8 mouse cellular contexts compared by ENCODE assay signal in the genomic region with DNA sequence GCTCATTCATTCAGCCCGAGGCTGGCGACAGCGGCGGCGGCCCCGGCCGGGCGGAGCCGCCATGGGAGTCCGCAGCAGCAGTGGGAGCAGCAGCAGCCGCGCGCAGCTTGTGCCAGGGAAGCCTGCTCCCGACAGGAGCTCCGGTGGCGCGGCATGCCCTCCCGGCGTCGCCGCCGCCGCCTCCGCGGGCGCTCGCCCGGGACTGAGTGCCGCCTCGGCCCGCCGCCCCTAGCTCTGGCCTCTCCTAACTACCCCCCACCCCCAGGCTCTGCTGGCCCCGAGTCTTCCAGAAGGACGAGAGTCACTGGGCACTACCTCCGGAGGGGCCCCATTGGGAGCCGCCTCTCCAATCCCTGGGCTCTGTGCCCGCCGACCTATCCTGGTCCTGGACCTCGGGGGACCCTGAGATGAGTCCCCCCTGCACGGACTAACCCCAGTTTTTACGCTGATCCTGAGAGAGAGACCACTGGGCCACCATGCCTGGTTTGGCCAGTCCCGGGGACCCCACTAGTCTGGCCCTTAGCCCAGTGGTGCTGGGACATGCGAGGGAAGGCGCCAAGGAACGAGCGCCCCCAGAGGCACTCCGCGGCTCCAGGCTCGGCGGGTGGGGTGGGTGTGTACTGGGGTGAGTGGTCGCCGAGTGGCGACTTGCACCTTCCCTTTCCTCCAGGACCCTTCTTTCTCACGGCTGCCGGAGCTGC.
DNase-seq lines count a peak whose midpoint lies in the region; ATAC-seq lines count a peak whose summit lies in the region.

No protein-coding gene starts in this region.

- peaks cover 45% of the 10 kb centered on the region for H3K27me3 ChIP-seq in forebrain, embryonic 13.5 days
- H3K27me3 ChIP-seq in intestine, embryonic 15.5 days (replicated peaks), result peaks cover 60% of the 10 kb centered on the region
- H3K27me3 ChIP-seq in limb, embryonic 13.5 days, result peaks cover 89% of the 10 kb centered on the region

- peak overlapping the region; percentile 98 for H3K4me2 ChIP-seq in forebrain, embryonic 13.5 days
- H3K4me2 ChIP-seq in intestine, embryonic 15.5 days (replicated peaks), result peak overlapping the region; percentile 95
- H3K4me2 ChIP-seq in limb, embryonic 13.5 days (replicated peaks), result peak overlapping the region; percentile 91

- no peaks in the 10 kb centered on the region for H3K9me3 ChIP-seq in forebrain, embryonic 13.5 days (replicated peaks)
- H3K9me3 ChIP-seq in intestine, embryonic 15.5 days, result no peaks in the 10 kb centered on the region
- no peaks in the 10 kb centered on the region for H3K9me3 ChIP-seq in limb, embryonic 13.5 days

- DNase-seq in heart, adult 18-20 months, result peak; percentile 1 to 17
- no peak for DNase-seq in heart, adult 9 months (ENCODE audit: low spot score in 2 of 2)
- peak; percentile 48 for DNase-seq in cerebellum, adult 11 months
- DNase-seq in retina, embryonic 14.5 days (ENCODE audit: low spot score), result peak; percentile 73
- no peak for DNase-seq in c-Kit-positive CD71-positive TER-119-positive erythroid progenitor cells, embryonic 14.5 days (ENCODE audit: low spot score)

- H3K27ac ChIP-seq in forebrain, embryonic 13.5 days, result peak overlapping the region; percentile 65
- H3K27ac ChIP-seq in intestine, embryonic 15.5 days, result no peak overlapping the region
- H3K27ac ChIP-seq in limb, embryonic 13.5 days, result no peak overlapping the region

- H3K9ac ChIP-seq in forebrain, embryonic 13.5 days, result peak overlapping the region; percentile 66
- peak overlapping the region; percentile 26; the same call in 1 of the 2 replicates for H3K9ac ChIP-seq in intestine, embryonic 15.5 days
- H3K9ac ChIP-seq in limb, embryonic 13.5 days, result peak overlapping the region; percentile 55

- WGBS in forebrain, embryonic 13.5 days, result 2% methylated on average over 39 of the region's 55 CpGs
- under 1% methylated on average over 55 of the region's 55 CpGs for WGBS in intestine, embryonic 15.5 days
- under 1% methylated on average over 45 of the region's 55 CpGs for WGBS in limb, embryonic 13.5 days

- H3K36me3 ChIP-seq in forebrain, embryonic 13.5 days (ENCODE audit: poor library complexity, severe bottlenecking), result no peaks in the 10 kb centered on the region
- no peaks in the 10 kb centered on the region for H3K36me3 ChIP-seq in intestine, embryonic 15.5 days
- no peaks in the 10 kb centered on the region for H3K36me3 ChIP-seq in limb, embryonic 13.5 days

- H3K4me3 ChIP-seq in forebrain, embryonic 13.5 days, result peak overlapping the region; percentile 48
- H3K4me3 ChIP-seq in intestine, embryonic 15.5 days (replicated peaks), result peak overlapping the region; percentile 50
- peak overlapping the region; percentile 53 for H3K4me3 ChIP-seq in limb, embryonic 13.5 days

- peak; percentile 78 for ATAC-seq in forebrain, embryonic 13.5 days
- ATAC-seq in intestine, embryonic 15.5 days, result peak; percentile 51
- ATAC-seq in limb, embryonic 13.5 days (ENCODE audit: low FRiP score, low read depth), result peak; percentile 28; the same call in 1 of the 2 replicates

- H3K4me1 ChIP-seq in forebrain, embryonic 13.5 days, result peaks cover 22% of the 10 kb centered on the region
- H3K4me1 ChIP-seq in intestine, embryonic 15.5 days (replicated peaks), result peaks cover 23% of the 10 kb centered on the region
- H3K4me1 ChIP-seq in limb, embryonic 13.5 days, result peaks cover 35% of the 10 kb centered on the region

Comparison
In these comparisons a context has a peak if more than half of its experiments do, and no peak if none do; other contexts are left out.
1. DNase-seq: peak in heart, adult 18-20 months (2 of 2), cerebellum, adult 11 months (single experiment) and retina, embryonic 14.5 days (single experiment); none in heart, adult 9 months (0 of 2) and c-Kit-positive CD71-positive TER-119-positive erythroid progenitor cells, embryonic 14.5 days (single experiment).
2. ATAC-seq: peak in every context shown above with its lines; median percentile 78 in forebrain, embryonic 13.5 days; 51 in intestine, embryonic 15.5 days; 28 in limb, embryonic 13.5 days.
3. Peak in every context shown above with its lines, with median percentiles within 50 percentile points of each other: H3K4me2 ChIP-seq, H3K4me3 ChIP-seq and H3K9ac ChIP-seq.